Mouse (Mus musculus): ENCODE data around the gene Cbx5. TPM values are rescaled to one million over a fixed set of nuclear protein-coding genes. Genes with fewer than 3 reads are reported as not detected.

Gene Cbx5
- polyA plus RNA-seq (2012; rRNA removed), result 34.7 and 40.8 TPM in 2 replicates

DNA sequence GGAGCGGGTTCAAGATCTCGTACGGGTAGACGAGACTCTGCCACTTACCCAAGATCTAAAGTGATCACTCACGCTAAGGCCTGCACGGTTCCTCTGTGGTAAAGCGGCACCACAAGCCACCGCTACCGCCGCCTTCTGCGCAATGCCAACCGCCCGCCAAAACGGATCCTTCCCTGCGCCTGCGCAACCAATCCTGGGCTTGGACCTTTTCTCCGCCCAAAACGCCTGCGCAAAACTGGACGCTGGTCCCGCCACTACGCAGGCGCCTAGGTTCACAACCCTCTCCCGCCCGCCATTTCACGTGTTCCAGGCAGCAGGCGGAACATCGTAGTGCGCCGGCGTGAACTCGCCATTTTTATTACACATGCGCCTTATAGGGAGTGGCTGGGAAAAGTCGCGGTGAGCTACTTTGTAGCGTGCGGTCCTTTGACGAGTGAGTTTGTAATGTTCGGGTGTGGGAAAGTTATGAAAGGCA is at the start of gene Cbx5:
Gene Cbx5 (minus strand): TSS at position 132 of the 475 bp plus-strand sequence.

DNA sequence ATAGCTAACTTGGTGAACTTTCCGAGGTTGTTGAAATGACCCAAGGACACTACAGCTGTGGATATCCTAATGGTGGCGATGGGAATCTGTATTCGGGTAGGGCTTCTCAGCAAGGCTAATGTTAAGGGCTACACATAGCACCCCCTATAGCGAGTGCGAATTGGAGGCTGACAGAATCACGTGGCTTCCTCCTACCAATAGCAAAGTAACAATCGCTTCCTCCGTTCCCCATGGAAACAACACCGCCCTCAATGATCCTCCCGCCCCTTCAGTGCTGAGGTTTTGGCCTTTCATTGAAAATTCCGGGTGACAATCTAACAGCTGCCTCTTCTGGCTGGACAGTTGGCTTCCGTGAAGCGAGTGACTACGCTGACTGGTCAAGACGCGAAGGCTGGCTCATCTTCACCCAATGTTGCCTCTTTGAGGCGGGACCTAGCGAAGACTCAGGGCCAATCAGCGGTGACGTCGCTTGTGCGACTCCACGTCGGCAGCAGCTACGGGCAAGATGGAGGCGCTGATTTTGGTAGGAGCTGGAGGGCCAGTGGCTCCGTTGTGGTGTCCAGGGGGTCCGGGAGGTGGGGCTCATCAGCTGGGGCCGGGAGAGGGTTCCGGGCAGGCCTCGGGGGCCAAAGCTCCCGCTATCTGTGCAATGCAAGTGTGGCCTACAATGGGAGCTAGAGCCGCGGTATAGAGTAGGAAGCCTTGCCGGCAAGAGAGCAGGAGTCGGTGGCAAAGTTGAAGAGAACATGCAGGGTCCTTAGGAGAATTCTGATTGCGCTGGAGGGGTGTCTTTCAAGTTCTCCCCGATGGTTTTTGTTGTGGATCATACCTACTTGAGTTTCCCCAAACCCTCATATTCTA is 33.0 kb upstream of the Cbx5 start, which contains the start of gene Copz1:
Gene Copz1 (plus strand): TSS at position 296 of the 861 bp plus-strand sequence.

DNA sequence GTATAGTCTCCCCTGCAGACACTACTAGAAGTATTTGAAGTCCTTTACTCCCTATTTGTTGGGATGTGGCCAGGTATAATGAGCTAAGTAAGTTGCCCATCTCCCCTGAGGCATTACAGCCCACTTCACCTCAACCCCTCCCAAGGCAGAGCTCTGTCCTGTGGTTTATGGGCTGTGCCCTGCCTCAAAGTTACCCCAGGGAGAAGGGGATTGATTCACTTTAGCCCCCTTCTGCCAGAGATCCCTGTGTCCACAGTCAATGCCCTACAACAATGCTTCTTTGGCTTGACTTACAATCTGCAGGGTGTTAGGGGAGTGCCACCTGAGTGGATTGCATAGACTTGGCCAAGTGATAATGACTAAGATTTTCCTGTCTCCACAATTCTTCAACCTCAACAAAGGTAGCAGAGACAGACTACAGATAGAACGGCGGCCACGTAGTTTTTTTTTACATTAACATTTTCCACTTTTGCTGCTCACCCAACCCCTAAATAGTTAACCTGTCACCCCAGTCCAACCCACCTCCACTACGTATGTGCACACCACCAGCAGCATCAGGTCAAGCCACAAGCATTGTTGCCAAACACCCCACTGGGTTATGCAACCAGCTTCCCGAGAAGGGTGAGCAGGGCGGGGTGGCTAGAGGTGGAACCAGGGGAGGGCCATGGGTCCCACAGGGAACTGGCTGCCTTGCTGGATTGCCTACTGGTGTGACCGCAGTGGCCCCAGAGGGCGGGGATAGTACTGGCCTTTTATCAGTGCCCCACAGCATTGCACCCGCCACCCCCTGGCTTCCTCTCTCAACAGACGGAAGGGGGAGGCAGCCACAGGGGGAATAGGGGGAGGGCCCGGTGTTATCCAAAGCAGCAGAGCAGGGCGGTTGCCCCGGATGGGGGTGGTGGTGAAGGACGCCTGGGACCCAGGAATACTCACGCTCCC is 18.4 kb upstream of the Cbx5 start, which contains the start of gene Nfe2:
Gene Nfe2 (minus strand): TSS at position 614 of the 939 bp plus-strand sequence.

DNA sequence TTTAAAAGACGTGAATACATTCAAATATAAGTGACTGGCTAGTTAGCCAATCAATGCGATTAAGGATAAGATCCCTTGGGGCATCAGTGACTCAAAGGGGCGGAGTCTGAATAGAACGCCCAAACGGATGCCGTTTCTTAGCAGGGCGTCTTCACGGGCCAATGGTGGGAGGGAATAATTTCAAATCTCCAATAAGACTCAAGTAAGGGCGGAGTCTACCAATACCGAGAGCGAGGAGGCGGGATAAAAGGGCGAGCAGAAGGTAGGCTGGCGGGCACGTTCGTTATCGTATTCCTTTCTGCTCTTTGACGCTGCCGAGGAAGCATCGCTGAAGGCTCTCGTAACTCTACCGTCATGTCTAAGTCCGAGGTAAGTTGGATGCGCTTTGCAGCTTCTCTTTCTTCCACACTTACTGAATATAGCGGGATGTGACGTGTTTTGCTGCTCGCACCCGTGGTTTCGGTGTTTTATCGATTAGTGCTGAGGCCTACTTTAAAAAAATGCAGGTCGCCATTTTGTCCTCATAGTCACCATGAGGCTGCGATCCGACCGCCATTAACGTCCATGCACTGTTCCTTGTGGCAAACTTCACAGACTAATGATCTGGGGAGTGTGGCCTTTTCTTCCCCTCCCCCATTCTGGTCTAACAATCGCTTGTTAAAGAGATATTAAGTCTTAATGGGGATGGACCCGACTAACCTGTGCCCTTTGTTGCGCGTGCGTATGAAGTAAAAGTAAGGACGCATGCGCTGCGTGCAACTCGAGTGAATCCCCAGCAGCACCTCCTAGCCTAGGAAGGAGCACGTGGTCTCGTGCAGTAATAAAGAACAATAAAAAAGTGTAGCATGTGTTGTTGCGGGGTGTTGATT is 778 bp upstream of the Cbx5 start, which contains the start of gene Hnrnpa1:
Gene Hnrnpa1 (plus strand): TSS at position 273 of the 869 bp plus-strand sequence.

GRCm38 (mm10) chr15:103167042-103167615 is 72.5 kb downstream of the Cbx5 start, which contains the start of gene Smug1:
Smug1 (minus strand) TSS chr15:103167092.

Other genes starting within 250 kb of the Cbx5 start
- 0.01 and 0.17 TPM in 2 replicates for gene Hoxc8, start 249.2 kb downstream of the Cbx5 start, polyA plus RNA-seq (2012; rRNA removed)
- 0.09 and 0.34 TPM in 2 replicates for gene Hoxc6, start 241.6 kb downstream of the Cbx5 start, polyA plus RNA-seq (2012; rRNA removed)
- gene Hoxc4, start 220.9 kb downstream of the Cbx5 start, polyA plus RNA-seq (2012; rRNA removed), result 0.07 and 0.25 TPM in 2 replicates
- 3.5 and 4.1 TPM in 2 replicates for gene Smug1, start 72.7 kb downstream of the Cbx5 start, polyA plus RNA-seq (2012; rRNA removed)
- gene Hnrnpa1, start 616 bp upstream of the Cbx5 start, polyA plus RNA-seq (2012; rRNA removed), result 633 and 636 TPM in 2 replicates
- gene Nfe2, start 18.6 kb upstream of the Cbx5 start, polyA plus RNA-seq (2012; rRNA removed), result 139 and 191 TPM in 2 replicates
- gene Copz1, start 32.9 kb upstream of the Cbx5 start, polyA plus RNA-seq (2012; rRNA removed), result 107 and 128 TPM in 2 replicates
- 0.15 and 0.25 TPM in 2 replicates for gene Gpr84, start 70.8 kb upstream of the Cbx5 start, polyA plus RNA-seq (2012; rRNA removed)
- 3.9 and 5.4 TPM in 2 replicates for gene Zfp385a, start 100.3 kb upstream of the Cbx5 start, polyA plus RNA-seq (2012; rRNA removed)
- 7.9 and 8.4 TPM in 2 replicates for gene Itga5, start 126.9 kb upstream of the Cbx5 start, polyA plus RNA-seq (2012; rRNA removed)
- gene Gtsf1, start 190.7 kb upstream of the Cbx5 start, polyA plus RNA-seq (2012; rRNA removed), result not detected in 2 replicates
- gene Gtsf2, start 208.7 kb upstream of the Cbx5 start, polyA plus RNA-seq (2012; rRNA removed), result not detected in 2 replicates
- 5.0 and 6.7 TPM in 2 replicates for gene Nckap1l, start 214.0 kb upstream of the Cbx5 start, polyA plus RNA-seq (2012; rRNA removed)